Mouse (Mus musculus) splenic B cell, adult 2 months (primary cell): Measurements from ENCODE around the gene Ubc.

ENCODE experiments used
- DNase-seq: peaks from one replicate; pipeline ENCODE4 v3.0.0-alpha.2; 2011; ENCODE audit warnings: low read depth, low spot score
- H3K27me3 ChIP-seq: 2 replicates; pipeline ENCODE4 v1.6.1; 2012; ENCODE audit warnings: mild to moderate bottlenecking, low read length, moderate library complexity, mixed read lengths; ENCODE audit not compliant: control insufficient read depth, poor library complexity, insufficient read depth, severe bottlenecking
- H3K36me3 ChIP-seq: 2 replicates; pipeline ENCODE4 v1.6.1; 2012; ENCODE audit warnings: mild to moderate bottlenecking, low read length, moderate library complexity, mixed read lengths; ENCODE audit not compliant: control insufficient read depth, poor library complexity, insufficient read depth, severe bottlenecking

The Ubc gene

DNA sequence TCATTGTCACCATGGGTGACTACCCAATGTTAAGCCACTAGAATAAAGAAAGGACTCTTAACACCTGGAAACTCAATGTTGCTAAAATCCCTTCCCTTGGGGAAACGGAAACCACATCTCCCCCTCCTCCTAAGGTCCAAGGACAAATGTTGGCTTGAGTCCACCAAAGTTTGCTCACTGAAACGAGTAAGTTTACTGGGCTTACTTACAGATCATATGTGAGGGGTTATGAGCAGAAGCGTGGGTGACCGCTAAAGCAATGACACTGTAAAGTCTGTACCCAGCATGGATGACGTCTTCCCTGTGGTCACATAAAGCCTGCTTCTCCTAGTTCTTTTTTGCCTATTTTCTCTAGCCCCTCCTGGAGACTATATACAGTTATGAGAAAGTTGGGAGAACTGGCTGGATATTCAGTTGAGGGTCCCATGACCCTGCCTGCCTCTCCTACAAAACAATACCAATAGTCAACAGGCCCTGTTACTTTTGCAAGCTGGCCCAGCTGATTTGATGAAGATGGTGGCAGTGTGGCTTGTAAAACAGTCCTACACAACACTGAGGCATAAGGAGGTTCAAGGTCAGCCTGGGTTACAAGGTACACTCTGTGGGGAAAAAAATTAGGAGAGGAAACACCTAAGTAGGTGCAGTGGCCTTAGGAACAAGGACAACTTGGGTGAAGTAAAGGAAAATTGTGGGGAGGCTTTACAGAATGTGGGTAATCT, 7.9 kb downstream of the Ubc start:
- Histone ChIP-seq H3K36me3 (peaks cover 8% of the 10 kb centered on the region; the same call in 1 of the 2 replicates), H3K27me3 (no peaks in the 10 kb centered on the region)
- DNase-seq = peak; percentile 24

GRCm38 (mm10) chr5:125378919-125379318, 11.1 kb downstream of the Ubc start:
- Histone ChIP-seq H3K27me3 (no peaks in the 10 kb centered on the region), H3K36me3 (no peaks in the 10 kb centered on the region; the same call in 1 of the 2 replicates)
- peak; percentile 31 for DNase-seq

DNA sequence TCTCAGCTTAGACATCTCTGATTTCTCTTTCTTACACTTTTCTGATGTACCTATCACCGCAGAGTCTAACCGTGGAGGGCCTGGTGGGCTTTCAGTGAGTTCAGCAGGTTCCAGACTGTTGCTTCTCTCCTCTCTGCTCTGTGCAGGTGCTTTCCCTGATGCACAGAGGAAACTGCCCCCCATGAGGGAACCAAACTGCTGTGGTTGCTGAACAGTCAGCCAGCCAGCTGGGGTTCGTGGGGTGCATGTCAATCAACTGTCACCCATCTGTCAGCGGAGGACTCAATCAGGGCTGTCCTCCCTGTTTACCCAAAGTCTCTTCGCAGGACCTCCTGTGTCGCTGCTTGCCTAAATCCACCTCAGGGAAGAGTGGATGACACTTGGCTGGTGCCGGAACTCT, 12.8 kb downstream of the Ubc start:
- DNase-seq = peak; percentile 66
- Histone ChIP-seq H3K27me3 (no peaks in the 10 kb centered on the region), H3K36me3 (no peaks in the 10 kb centered on the region)

GRCm38 (mm10) chr5:125375871-125376270, 14.1 kb downstream of the Ubc start:
- no peaks in the 10 kb centered on the region for H3K27me3 ChIP-seq
- DNase-seq = peak; percentile 27
- no peaks in the 10 kb centered on the region for H3K36me3 ChIP-seq

DNA sequence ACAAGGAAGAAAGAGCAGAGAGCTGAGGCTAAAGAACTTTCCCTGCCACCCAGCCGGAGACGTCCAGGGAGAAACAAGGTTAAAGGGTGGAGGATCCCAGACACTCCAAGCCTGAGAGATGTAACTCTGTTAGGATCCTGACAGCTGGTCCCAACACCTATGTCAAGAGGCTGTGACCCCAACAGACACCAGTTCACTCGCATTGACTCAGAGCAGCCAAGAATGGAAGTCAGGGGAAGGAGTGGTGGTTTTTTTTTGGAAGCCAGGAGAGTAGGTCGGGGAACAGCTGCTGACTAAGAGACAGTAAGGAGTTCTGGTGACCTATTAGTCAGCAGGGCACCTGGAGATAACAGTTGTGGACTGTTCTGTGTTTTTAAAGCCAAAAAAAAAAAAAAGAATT, 18.0 kb downstream of the Ubc start:
- H3K36me3 ChIP-seq = no peaks in the 10 kb centered on the region
- DNase-seq = no peak
- no peaks in the 10 kb centered on the region for H3K27me3 ChIP-seq

DNA sequence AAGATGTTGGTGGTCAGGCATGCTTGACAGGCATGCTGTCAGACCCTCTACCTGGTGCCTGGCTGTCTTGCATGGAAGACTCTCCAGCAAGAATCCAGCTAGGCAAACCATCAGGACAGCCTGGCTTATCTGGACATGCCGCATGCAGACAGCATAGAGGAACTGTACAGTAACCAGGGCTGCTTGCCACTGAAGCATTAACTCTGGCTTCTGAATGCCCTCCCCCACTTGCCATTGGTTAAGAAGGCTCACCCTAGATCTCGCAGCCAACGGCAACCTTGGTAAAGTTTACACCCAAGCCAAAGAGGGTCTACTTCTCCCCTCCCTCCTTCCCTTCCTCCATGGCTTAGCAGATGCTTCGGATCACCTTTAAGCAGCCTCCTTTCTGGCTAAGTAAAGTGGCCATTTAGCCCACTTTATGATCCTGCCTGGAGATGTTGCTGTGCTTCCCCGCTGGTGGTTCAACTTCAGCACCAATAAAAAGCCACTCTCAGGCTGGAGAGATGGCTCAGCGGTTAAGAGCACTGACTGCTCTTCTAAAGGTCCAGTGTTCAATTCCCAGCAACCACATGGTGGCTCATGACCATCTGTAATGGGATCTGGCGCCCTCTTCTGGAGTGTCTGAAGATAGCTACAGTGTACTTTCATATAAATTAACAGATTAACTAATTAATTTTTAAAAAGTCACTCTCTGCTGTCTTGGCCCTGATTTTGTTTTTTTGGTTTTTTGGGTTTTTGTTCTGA, 18.9 kb downstream of the Ubc start:
- H3K27me3 ChIP-seq = no peaks in the 10 kb centered on the region
- H3K36me3 ChIP-seq = no peaks in the 10 kb centered on the region
- no peak for DNase-seq

- no peaks in the 10 kb centered on the region for H3K27me3 ChIP-seq
- peak; percentile 87 for DNase-seq
Observed at GRCm38 (mm10) chr5:125368568-125368967, 21.4 kb downstream of the Ubc start.

DNA sequence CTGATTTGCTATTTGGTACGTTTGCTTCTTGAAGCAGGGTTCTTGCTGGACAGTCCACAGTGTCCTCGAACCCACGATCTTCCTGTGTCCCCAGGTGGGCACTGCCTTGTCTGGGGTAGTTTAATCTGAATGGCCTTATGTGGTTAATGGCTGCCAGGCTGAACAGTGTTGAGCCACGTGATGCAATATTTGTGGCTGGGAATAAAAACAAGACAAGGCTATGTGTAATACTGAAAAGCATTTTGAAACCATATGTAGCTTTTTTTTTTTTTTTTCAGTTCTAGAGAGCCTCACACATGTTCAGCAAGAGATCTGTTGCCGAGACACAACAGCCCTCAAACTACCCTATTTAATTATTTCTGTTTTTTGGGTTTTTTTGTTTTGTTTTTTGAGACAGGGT, 21.8 kb downstream of the Ubc start:
- no peak for DNase-seq
- no peaks in the 10 kb centered on the region for H3K27me3 ChIP-seq
- H3K36me3 ChIP-seq = no peaks in the 10 kb centered on the region

More at GRCm38 (mm10) chr5:125368568-125368967, 21.4 kb downstream of the Ubc start:
- no peaks in the 10 kb centered on the region for H3K36me3 ChIP-seq

DNA sequence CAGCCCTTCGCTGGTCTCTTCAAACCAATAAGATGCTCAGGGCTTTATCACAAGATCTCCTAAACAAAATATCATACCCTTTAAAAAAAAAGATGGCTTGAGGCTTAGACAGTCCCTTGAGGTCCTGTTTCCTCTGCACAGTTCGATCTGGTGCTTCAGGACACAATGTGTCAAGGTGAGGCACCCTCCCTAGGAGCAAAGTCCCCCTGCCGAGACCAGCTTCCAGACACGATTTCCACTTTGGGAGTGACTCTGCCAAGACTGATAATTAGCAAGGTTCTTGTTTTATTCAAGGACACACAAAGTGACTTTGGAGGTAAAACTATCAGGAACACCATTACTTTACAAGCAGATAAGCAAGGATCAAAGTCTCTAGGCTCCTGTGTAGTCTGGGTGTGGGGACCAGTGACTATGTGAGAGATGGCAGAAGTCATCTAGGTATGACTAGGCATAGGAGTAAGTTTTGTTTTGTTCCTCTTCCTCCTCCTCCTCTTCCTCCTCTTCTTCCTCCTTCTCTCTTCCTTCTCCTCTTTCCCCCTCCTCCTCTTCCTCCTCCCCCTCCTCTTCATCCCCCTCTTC, 25.1 kb downstream of the Ubc start:
- Histone ChIP-seq H3K36me3 (no peaks in the 10 kb centered on the region), H3K27me3 (no peaks in the 10 kb centered on the region)
- DNase-seq = no peak

DNA sequence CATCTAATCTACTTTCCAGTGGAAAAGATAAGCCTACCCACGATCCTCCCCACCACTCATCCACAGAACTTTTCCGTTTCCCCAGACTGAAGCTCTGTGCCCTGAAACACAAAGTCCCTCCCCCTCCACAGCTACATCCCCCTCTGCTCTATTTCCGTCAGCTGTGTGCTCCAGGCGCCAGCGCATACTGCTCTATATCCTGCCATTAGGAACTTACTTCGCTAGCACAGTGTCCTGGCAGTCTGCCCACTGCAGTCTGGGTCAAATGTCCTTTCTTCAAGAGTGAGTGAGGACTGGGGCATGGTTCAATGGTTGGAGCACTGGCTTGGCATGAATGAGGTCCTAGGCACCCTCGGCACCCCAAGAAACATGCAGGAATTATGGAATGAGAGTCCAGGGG, 26.1 kb downstream of the Ubc start:
- no peaks in the 10 kb centered on the region for H3K36me3 ChIP-seq
- DNase-seq = no peak
- H3K27me3 ChIP-seq = no peaks in the 10 kb centered on the region

- Histone ChIP-seq H3K36me3 (no peaks in the 10 kb centered on the region), H3K27me3 (no peaks in the 10 kb centered on the region)
- peak; percentile 23 for DNase-seq
Observed at GRCm38 (mm10) chr5:125360981-125361510, 29.0 kb downstream of the Ubc start.

DNA sequence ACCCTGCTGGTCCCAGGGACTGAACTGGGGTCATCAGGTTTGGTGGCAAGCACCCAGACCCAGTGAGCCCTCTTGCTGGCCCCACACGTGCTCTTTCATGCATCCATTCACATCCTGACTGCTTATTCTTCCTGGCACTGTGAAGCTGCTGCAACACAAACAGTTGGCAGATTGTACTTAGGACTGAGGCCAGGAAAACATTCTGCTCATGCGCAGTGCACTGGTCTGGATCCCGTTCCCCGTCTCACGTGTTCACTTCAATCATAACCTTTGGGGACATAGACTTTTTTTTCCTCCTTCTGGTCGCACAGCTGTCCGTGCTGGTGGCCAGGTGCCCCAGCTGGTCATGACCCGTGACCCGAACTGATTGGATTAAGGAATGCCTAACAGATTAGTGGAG, 29.4 kb downstream of the Ubc start:
- Histone ChIP-seq H3K27me3 (no peaks in the 10 kb centered on the region), H3K36me3 (no peaks in the 10 kb centered on the region)
- DNase-seq = no peak

DNA sequence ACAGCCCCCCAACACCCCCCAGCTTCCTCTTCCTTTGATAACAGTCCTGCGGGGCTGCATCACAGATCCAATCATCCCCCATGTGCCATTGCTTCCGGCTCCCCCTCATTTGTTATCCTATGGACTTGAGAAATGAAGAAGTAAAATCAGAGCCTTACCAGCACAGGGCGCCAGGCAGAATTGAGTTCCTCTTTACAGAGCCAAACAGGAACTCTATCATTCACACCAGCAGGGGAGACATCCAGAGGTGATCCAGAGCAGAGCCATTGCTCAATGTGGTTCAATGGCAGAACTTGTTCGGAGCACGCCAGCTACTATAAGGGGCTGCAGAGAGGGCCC, 31.8 kb downstream of the Ubc start:
- Histone ChIP-seq H3K27me3 (no peaks in the 10 kb centered on the region), H3K36me3 (no peaks in the 10 kb centered on the region)
- DNase-seq = peak; percentile 68

DNA sequence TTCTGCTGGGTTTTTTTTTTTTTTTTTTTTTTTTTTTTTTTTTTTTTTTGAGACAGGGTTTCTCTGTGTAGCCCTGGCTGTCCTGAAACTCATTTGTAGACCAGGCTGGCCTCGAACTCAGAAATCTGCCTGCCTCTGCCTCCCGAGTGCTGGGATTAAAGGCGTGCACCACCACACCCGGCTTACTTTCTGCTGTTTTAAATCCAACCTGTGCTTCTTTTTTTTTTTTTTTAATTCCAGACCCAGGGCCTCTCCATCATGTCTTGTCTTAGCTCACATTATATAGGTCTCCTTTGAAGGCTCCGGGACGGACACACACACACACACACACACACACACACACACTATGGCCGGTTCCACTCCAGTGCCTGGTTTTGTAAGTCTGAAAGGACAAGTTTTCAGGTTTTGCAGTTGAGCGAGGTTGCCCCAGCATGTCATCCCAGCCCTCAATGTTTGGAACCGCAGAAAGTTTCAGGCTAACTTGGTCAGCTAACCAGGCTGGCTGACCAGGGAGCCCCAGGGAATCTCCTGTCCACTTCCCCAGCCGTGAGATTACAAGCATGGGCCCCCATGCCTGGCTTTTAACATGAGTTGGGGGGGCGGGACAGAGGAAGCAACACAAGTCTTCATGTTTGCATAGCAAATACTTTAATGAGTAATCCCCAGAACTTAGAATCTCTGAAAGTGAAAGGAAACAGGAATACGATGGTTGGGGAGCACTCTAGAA, 32.3 kb downstream of the Ubc start:
- DNase-seq = no peak
- H3K36me3 ChIP-seq = no peaks in the 10 kb centered on the region; the same call in 1 of the 2 replicates
- no peaks in the 10 kb centered on the region for H3K27me3 ChIP-seq
